Mouse (Mus musculus): ENCODE results near the gene Slc17a2.
"Not testable (repeated sequence)": the region's sequence is repeated elsewhere in the genome, so short reads cannot be mapped to it uniquely, and the experiment has no call there.

The Slc17a2 gene

GRCm38 (mm10) chr13:23806422-23807052 lies at the start of gene Slc17a2:
Gene Slc17a2 (plus strand): TSS chr13:23806993.
- no peak for DNase-seq (ENCODE audit: low read depth, low spot score)

- DNase-seq (ENCODE audit: low read depth, low spot score): peak; percentile 62
These were observed 49.5 kb upstream of the Slc17a2 start for GRCm38 (mm10) chr13:23757211-23757773.

GRCm38 (mm10) chr13:23757921-23758320 lies 48.9 kb upstream of the Slc17a2 start:
- no peak for DNase-seq (ENCODE audit: low read depth, low spot score)

- no peak for DNase-seq (ENCODE audit: low read depth, low spot score)
These were observed 47.5 kb upstream of the Slc17a2 start for GRCm38 (mm10) chr13:23759251-23759771.

GRCm38 (mm10) chr13:23759916-23760239 lies 46.9 kb upstream of the Slc17a2 start:
- peak; percentile 61 for DNase-seq (ENCODE audit: low read depth, low spot score)

- DNase-seq (ENCODE audit: low read depth, low spot score): no peak
These were observed 46.4 kb upstream of the Slc17a2 start for GRCm38 (mm10) chr13:23760240-23760971.

GRCm38 (mm10) chr13:23760972-23761864 lies 45.6 kb upstream of the Slc17a2 start, which contains the start of gene Hist1h4a:
Gene Hist1h4a (minus strand): TSS chr13:23761230.
- peak; percentile 98 for DNase-seq (ENCODE audit: low read depth, low spot score)

- DNase-seq (ENCODE audit: low read depth, low spot score): peak; percentile 86
These were observed 44.6 kb upstream of the Slc17a2 start, which contains the start of gene Hist1h3a for GRCm38 (mm10) chr13:23761871-23762821. Gene Hist1h3a (minus strand): TSS chr13:23762386.

GRCm38 (mm10) chr13:23763242-23763585 lies 43.6 kb upstream of the Slc17a2 start:
- no peak for DNase-seq (ENCODE audit: low read depth, low spot score)

- DNase-seq (ENCODE audit: low read depth, low spot score): peak; percentile 91
These were observed 43.0 kb upstream of the Slc17a2 start, which contains the start of gene Hist1h1a for GRCm38 (mm10) chr13:23763586-23764323. Gene Hist1h1a (plus strand): TSS chr13:23763666.

- DNase-seq (ENCODE audit: low read depth, low spot score): no peak
These were observed 42.2 kb upstream of the Slc17a2 start for GRCm38 (mm10) chr13:23764324-23765171.

GRCm38 (mm10) chr13:23765172-23765513 lies 41.6 kb upstream of the Slc17a2 start:
- no peak for DNase-seq (ENCODE audit: low read depth, low spot score)

- no peak for DNase-seq (ENCODE audit: low read depth, low spot score)
These were observed 40.0 kb upstream of the Slc17a2 start for GRCm38 (mm10) chr13:23766772-23767171.

GRCm38 (mm10) chr13:23768834-23769397 lies 37.9 kb upstream of the Slc17a2 start:
- no peak for DNase-seq (ENCODE audit: low read depth, low spot score)

GRCm38 (mm10) chr13:23769613-23770012 lies 37.2 kb upstream of the Slc17a2 start, which contains the start of gene Trim38:
Gene Trim38 (plus strand): TSS chr13:23769913.
- DNase-seq (ENCODE audit: low read depth, low spot score): not testable (repeated sequence)

GRCm38 (mm10) chr13:23772561-23773313 lies 34.1 kb upstream of the Slc17a2 start:
- DNase-seq (ENCODE audit: low read depth, low spot score): peak; percentile 81

- DNase-seq (ENCODE audit: low read depth, low spot score): no peak
These were observed 28.5 kb upstream of the Slc17a2 start for GRCm38 (mm10) chr13:23778339-23778738.

- no peak for DNase-seq (ENCODE audit: low read depth, low spot score)
These were observed 27.8 kb upstream of the Slc17a2 start for GRCm38 (mm10) chr13:23779025-23779424.
